Mouse (Mus musculus): Measurements from ENCODE around the gene Adgrg6.

GRCm38 (mm10) chr10:14385574-14385973 is 159.9 kb downstream of the Adgrg6 start:
- no peak for TF ChIP-seq CTCF (IDR thresholded peaks at IDR 0.05; ENCODE audit: control insufficient read depth, insufficient read depth, insufficient read length)
- no peak for TF ChIP-seq USF1 (IDR thresholded peaks at IDR 0.05; ENCODE audit: low read depth)
- no peak for TF ChIP-seq MAX (IDR thresholded peaks at IDR 0.05)
- TF ChIP-seq MYOG (IDR thresholded peaks at IDR 0.05; ENCODE audit: control insufficient read depth, extremely low read depth, insufficient read length) = no peak
- TF ChIP-seq CEBPB (IDR thresholded peaks at IDR 0.05; ENCODE audit: low read depth) = no peak
- TF ChIP-seq FOSL1 (IDR thresholded peaks at IDR 0.05; ENCODE audit: insufficient read depth, low read length, poor library complexity, severe bottlenecking) = no peak

Measured in C2C12 (cell line).